Mouse (Mus musculus): ENCODE measurements at regions not wholly inside any gene's neighbourhood (a gene's known extent, or its start where the extent isn't known, plus 50 kb on each side); places are given as distances from the start of the nearest gene placed in this dataset.

GRCm38 (mm10) chr13:5726446-5726845, 134.8 kb upstream of the Klf6 start:
- DNase-seq = no peak

- no peak for DNase-seq
Measured at GRCm38 (mm10) chr13:5728172-5728571, 133.1 kb upstream of the Klf6 start.

GRCm38 (mm10) chr13:5728808-5729207, 132.5 kb upstream of the Klf6 start:
- DNase-seq = no peak

GRCm38 (mm10) chr13:5729426-5730068, 131.7 kb upstream of the Klf6 start:
- no peak for DNase-seq

GRCm38 (mm10) chr13:5732206-5732605, 129.1 kb upstream of the Klf6 start:
- no peak for DNase-seq

- no peak for DNase-seq
Measured at GRCm38 (mm10) chr13:5735027-5735624, 126.2 kb upstream of the Klf6 start.

- DNase-seq = no peak
Measured at GRCm38 (mm10) chr13:5736472-5736871, 124.8 kb upstream of the Klf6 start.

GRCm38 (mm10) chr13:5737214-5737613, 124.1 kb upstream of the Klf6 start:
- DNase-seq = no peak

GRCm38 (mm10) chr13:5740805-5741204, 120.5 kb upstream of the Klf6 start:
- DNase-seq = no peak

- no peak for DNase-seq
Measured at GRCm38 (mm10) chr13:5744949-5745348, 116.3 kb upstream of the Klf6 start.

GRCm38 (mm10) chr13:5757176-5757575, 104.1 kb upstream of the Klf6 start:
- DNase-seq = no peak

GRCm38 (mm10) chr13:5757963-5758362, 103.3 kb upstream of the Klf6 start:
- DNase-seq = no peak

GRCm38 (mm10) chr13:5760030-5760429, 101.3 kb upstream of the Klf6 start:
- DNase-seq = no peak

GRCm38 (mm10) chr13:5766394-5766793, 94.9 kb upstream of the Klf6 start:
- DNase-seq = no peak

GRCm38 (mm10) chr13:5767202-5767601, 94.1 kb upstream of the Klf6 start:
- no peak for DNase-seq

GRCm38 (mm10) chr13:5768699-5769098, 92.6 kb upstream of the Klf6 start:
- DNase-seq = no peak

- no peak for DNase-seq
Measured at GRCm38 (mm10) chr13:5769283-5770260, 91.7 kb upstream of the Klf6 start.

- DNase-seq = no peak
Measured at GRCm38 (mm10) chr13:5773811-5774210, 87.5 kb upstream of the Klf6 start.

- DNase-seq = no peak
Measured at GRCm38 (mm10) chr13:5778443-5779171, 82.7 kb upstream of the Klf6 start.

- DNase-seq = no peak
Measured at GRCm38 (mm10) chr13:5779410-5779809, 81.9 kb upstream of the Klf6 start.

- no peak for DNase-seq
Measured at GRCm38 (mm10) chr13:5782540-5782939, 78.7 kb upstream of the Klf6 start.

GRCm38 (mm10) chr13:5787114-5787513, 74.2 kb upstream of the Klf6 start:
- DNase-seq = no peak

GRCm38 (mm10) chr13:5789302-5789701, 72.0 kb upstream of the Klf6 start:
- DNase-seq = no peak

Measured in kidney, adult 18-20 months (tissue).